ENCODE assay signal across 14 mouse cellular contexts in the genomic region with DNA sequence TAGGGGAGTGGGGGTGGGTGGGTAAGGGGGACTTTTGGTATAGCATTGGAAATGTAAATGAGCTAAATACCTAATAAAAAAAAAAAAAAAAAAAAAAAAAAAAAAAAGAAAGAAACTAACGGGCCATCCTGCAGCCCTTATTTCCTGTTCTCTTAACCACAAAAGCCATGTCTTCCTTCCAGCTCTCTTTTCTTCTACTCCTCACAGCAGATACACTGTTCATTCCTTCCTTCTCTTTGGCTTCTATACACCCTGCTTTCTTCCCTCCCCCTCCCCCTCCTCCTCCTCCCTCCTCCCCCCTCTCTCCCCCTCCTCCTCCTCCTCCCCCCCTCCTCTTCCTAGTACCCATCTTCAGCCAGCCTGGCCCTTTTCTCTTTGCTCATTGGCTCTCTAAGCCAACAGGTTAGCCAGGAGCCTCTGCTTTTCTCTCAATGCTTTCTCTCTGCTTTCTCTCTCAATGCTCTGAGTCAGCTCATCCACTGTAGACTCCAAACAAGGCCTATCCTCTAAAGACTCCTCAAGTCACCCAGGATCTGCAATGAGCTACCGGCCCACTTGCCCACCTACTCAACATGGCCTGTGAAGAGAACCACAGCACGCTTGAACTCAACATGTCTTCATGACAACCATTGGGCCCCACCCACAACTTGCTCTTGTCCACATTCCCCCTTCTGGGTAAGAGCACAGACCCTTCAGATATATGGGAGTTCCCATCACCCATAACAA. TPM values are rescaled to one million over a fixed set of nuclear protein-coding genes. Genes with fewer than 3 reads are reported as not detected.
"Had no signal": no experiment of that assay in that cellular context is flagged by ENCODE, and none has a peak within 500 bp of the region (broad histone marks: within the 10 kb centered on the region; RNA-seq: fewer than 3 reads in every experiment).

No protein-coding gene starts in this region.

- H3K9ac ChIP-seq: limb, embryonic 13.5 days; liver, embryonic 14.5 days had no signal

- H3K9me3 ChIP-seq: limb, embryonic 13.5 days had no signal

- H3K4me3 ChIP-seq: layer of hippocampus, adult 2 months; limb, embryonic 13.5 days had no signal

- H3K4me2 ChIP-seq: limb, embryonic 13.5 days had no signal

- H3K27me3 ChIP-seq: limb, embryonic 13.5 days had no signal

- H3K27ac ChIP-seq: kidney, postnatal 0 days; layer of hippocampus, adult 2 months; limb, embryonic 13.5 days; liver, embryonic 14.5 days had no signal

- H3K36me3 ChIP-seq: limb, embryonic 13.5 days had no signal

- DNase-seq: kidney, adult 9 months; kidney, postnatal 4 days; lung, adult 18-20 months; midbrain, embryonic 14.5 days; right cerebral cortex, postnatal 14 days had no signal

- H3K4me1 ChIP-seq: limb, embryonic 13.5 days had no signal

RNA-seq across cellular contexts. Expression of gene Tigit, which starts 13.4 kb away (rescaled TPM):
- total RNA-seq: layer of hippocampus, adult 2 months; layer of hippocampus, postnatal 10 days; left cerebral cortex, postnatal 36 days; liver, adult 2 months had no signal
- polyA plus RNA-seq: kidney, postnatal 0 days; limb, embryonic 13.5 days; liver, embryonic 14.5 days; lung, embryonic 16.5 days; midbrain, embryonic 14.5 days; stomach, embryonic 16.5 days had no signal
